Mouse (Mus musculus) lung, adult 2 months (tissue): ENCODE data around the gene Rims1.

Experiments
- CTCF ChIP-seq: fragments of 200-500 bp; IDR thresholded peaks from 2 replicates; pipeline ENCODE4 v1.5.1; 2011; ENCODE audit warnings: mild to moderate bottlenecking, low read length, control low read depth; ENCODE audit not compliant: insufficient read depth
- POLR2A ChIP-seq: fragments of 200-500 bp; IDR thresholded peaks from 2 replicates; pipeline ENCODE4 v1.6.1; 2011; ENCODE audit warnings: low read depth, mild to moderate bottlenecking, control low read depth, low read length, borderline replicate concordance; ENCODE audit errors: extremely low read depth

GRCm38 (mm10) chr1:22293310-22293709 lies 512.5 kb downstream of the Rims1 start:
- no peak for TF ChIP-seq CTCF
- no peak for TF ChIP-seq POLR2A
